Mouse (Mus musculus) heart, adult 8-10 months (tissue): ENCODE data around the gene Plxna1. TPM values are rescaled to one million over a fixed set of nuclear protein-coding genes. Genes with fewer than 3 reads are reported as not detected.

Source experiments
- DNase-seq: peaks from one replicate; pipeline ENCODE4 v3.0.0; 2022; ENCODE audit warnings: low spot score
- total RNA-seq, 4 experiments: library from RNA; stranded (reverse); gene quantifications; 2 replicates each; pipeline ENCODE4 v1.2.4; 2022

The Plxna1 gene
- total RNA-seq, 4 experiments from 2014 or later: 15.9 to 28.7 (median 20.2) TPM

DNA sequence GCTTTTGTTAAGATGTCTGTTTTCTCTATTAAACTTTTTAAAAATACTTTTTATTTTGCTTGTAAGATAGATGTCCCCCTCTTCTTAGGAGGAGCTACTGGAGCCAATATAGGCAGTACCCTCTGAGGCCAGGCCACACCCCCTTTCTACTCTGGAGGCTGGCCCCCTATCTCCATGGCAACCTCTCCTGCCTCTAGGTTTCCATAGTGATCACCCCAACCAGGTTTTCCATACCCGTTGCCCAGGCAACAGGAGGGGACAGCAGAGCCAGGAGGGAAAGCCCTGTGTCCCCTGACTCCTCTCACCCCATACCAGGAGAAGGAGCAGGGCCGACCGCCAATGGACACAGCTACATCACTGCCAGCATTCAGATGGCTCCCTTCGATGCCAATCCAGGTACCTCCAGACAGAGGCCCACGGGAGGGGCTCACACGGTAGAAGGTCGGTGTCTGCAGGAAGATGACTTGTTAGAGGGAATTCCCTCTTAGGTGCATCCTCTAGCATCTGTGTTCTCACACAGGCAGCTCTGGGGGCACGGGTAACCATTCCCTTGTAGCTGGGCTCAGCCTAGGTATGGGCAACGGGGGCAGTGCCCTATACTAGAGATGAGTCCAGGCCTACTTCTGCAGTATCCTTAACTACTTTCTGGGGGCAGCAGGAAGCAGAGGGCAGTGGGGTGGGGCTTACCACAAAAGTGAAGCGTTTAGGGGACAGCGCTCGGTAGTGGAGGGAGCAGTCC lies 28.3 kb downstream of the Plxna1 start:
- DNase-seq: no peak

DNA sequence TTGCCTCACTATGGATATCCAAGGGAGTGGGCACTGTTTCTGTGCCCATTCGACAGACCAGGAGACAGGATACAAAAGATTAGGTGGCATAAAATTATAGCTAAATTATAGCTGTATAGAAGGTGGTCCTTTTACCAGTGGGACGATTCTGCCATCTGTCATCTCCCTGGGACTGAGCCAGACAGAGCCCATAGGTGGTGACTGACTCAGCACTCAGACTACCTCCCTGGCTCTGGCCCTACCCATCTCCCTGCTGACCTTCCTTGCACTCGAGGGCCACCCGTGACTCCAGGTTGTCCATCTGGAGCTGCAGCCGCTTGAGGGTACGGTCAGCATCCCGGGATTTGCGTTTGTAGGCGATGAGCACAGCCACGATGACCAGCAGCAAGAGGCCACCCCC lies 31.5 kb downstream of the Plxna1 start:
- DNase-seq: no peak

DNA sequence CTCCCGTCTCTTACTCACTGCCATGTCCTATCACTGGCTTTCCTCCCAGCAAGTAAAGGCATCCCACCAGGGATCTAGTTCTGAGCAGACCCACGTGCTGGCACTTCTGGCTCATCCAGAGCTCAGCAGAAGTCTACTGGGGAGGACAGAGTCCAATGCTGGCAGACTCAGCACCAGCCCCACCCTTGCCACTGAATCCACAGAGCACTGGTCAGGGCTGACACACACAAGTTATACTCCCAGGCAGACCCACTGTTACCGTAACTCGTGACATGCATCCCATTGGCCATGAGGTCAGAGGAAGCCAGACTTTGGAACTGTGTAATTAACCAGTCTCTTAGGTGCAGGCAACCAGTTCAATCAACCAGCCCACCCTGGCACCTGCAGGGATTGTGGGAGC lies 33.8 kb downstream of the Plxna1 start:
- DNase-seq: no peak

DNA sequence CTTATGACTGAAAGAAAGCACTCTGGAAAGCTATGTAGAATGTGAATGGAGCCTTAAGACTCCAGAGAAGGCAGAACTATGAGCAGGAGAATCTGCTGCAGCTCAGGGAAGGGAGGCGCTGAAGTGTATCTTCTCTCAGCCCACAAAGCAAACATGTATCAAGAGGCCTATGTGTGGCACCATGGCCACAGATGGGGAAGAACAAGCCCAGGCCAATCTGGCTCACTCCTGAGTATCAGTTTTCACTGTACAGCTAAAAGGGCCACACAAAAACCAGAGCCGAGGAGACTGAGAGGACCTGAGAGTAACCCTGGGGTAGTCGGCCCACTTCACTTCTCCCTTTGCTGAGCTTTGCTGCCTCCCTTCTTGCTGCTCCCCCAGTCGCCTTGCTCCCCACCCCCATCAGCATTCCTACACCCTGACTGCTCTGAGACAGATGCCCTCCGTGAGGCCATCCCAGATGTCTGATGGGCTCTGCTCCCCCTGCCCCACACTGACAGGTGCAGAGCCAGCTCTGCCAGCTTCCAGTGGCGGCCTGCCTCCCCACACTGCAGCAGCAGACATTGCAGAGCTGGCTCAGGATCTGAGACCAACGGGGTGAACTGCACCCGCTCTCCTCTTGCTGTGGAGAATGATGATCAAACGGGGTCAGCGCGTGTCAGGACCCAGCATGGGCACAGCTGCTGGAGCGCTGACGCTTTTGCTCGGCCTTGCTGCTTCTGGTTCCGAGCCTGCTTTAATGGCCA lies 34.5 kb downstream of the Plxna1 start:
- DNase-seq: no peak

DNA sequence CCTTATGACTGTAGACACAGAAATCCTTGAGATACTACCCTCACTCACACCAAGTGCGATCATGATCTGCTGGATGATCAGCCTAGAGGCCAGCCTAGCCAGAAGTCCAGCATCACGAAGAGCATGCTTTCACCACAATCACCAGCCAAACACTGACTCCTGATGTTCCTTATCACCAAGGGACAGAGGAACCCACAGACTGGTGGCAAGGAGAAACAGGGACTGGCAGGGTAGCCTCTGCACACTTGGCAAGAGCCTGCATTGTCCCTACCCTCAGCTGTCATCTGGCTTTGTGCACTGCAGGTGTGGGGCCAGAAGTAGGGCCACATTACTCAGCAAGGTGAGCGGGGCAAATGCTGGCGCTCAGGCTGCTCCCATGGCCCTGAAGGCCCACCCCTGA lies 37.6 kb downstream of the Plxna1 start:
- no peak for DNase-seq

DNA sequence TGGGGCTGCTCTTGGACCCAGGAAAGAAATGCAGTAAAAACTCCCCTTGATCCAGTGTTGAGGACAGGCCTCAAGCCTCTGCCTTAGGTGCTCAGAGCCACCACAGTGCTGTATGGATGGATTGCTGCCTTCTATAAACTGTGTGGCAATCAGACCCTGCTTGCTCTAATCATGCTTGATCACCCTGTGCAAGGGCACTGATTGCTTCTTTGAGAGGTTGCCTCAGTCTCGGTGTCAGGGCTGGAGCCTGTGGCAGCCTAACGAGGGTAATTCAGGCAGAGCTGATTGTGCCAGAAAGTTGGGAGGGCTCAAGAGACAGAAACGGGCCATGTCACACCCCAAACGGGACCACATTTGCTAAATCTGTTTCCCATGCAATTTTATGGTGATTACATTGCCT lies 47.2 kb downstream of the Plxna1 start:
- no peak for DNase-seq

DNA sequence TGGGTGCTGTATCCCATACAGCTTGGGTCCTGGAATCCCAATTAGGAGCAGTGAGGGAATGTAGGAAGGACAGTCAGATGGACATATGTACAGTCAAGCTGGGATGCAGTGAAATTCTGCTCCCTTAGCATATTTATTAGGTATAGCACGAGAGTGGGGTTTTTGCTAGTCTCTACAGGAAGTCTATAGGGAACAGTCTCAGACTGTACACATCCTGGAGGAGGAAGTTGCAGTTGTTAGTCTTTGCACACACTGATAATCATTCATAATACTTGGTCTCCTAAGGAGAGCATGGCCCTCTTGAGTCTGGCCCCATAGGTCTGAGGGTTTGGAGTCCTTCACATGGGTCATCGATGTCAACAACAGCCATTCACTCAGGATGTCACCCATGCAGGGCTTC lies 50.9 kb downstream of the Plxna1 start:
- no peak for DNase-seq

DNA sequence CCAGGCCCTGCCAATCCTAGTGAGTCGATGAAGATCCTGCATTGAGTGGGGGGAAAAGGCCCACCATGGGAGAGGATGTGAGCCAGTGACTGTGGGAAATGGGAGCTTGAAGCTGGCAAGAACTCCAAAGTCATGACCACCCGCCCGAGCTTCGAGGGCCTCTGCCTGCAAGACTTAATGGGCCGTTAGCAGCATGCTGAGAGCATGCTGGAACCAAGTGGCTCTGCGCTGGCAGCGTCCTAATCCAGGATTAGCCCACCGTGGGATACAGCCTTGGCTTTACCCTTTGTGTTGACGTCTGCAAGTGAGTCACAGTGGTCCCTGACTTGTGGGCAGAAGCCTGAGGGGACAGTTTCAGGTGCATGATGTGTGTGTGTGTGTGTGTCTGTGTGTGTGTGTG lies 52.2 kb downstream of the Plxna1 start:
- no peak for DNase-seq

DNA sequence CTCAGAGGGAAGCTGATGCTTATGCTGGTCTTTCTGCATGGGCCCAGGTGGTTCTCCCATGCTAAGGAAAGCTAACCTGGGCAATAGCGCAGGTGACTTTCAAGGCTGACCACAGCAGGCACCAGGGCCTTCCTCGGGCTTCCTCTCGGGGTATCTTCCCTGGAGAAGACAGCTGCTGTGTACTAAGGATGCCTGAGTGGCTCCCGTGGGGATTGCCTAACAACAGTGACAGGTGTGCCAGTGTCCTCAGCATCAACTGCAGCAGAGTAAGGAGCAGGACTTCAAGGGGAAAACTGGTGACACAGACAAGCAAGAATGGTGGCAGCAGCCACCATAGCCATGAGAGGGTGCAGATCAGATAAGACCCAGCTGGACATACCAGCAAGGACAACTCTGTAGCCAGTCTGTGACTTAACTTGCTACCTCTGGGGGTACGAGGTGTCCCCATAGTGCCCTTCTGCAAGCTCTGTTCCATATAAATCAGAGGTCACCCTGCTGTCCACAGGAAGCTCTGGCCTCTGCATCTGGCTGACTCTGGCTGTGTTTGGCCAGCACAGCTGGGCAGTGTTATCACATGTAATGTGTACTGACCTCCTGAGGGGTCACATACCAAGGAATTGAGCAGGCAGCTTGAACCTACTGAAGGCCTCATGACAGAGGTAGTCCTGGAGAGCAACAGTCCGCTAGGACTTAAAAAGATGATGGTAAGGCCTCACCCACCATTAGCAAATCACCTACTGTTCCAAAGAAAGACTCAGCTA lies 54.0 kb downstream of the Plxna1 start:
- no peak for DNase-seq

DNA sequence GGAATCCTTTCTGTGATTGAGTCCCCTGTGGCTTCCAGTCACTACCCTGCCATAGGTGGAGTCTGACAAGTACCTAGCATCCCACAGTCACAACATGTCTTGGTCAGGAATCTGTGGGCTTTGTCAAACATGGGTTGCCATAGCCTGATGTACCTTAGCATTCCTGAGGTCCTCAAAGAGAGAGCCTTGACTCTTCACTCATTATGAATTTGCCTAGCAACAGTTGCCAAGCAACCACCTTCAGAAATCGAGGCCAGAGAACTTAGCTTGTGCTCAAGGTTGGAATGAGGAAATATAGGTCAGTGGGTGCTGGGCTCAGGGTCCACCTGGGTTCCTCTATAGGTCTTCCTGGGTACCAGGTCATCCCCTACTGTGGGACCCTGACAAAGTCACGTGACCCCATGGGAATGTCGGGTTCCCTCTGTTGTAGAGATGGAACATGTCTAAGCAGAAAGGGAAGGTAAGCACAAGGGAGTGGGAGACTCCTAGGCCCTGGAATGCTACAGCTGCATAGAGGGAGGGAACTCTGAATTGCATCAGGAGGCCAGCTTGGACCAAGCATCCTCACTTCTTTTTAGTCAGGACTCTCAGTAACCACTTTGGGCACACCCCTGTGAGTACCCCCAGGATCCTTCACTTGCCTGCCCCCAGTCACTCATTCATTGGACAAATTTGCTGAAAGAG lies 57.9 kb downstream of the Plxna1 start:
- no peak for DNase-seq

DNA sequence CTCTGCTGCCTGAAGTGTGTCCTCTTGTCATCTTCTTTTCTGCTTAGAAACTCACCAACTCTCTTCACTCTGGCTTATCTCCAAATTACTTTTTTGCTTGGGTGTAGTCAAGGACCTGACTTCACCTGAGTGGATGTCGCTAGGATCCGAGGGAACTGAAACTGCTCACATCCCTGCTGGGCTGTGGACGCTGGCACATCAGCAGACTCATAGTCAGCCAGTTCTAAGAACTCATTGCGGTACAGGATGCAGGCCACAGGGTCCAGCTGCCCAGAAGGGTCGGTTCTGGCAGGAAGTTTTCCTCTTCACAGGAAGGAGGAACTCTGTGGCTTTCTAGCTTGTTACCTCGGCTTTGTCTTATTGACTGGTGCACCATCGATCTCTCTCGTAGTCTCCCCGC lies 62.6 kb downstream of the Plxna1 start:
- DNase-seq: no peak

DNA sequence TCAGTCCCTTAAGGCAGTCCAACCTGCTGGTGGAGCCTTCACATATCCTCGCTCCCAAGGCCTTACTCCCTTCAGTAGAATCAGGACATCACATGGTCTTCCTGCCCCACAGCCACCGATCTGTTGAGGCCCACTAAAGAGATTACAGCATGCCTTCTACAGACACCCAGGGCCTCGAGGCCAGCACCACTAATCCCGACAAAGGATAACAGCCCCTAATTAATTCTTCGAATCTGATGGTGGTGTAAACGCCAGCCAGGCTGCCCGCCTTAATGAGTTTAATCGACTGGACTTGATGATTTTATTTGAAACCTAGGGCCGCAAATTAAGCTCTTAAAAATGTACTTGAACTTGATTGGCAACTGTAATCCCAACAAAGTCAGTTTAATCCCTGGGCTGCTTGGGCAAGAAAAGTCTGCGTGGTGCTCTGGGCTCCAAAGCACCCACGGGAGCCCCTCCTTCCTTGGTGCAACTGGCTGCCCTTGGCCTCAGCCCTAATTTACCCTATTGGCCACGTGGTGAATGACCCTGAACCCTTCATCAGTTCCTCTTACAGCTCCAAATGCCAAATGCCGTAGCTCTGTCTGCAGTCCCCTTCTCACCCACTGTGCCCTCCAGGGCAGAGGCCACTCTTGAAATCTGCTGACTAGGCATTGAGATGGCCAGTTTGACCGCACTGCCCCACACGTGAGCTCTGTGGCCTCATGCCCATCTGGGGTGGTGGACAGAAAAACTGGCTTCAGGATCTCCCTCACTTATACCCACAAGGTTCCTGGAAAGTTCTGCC lies 65.3 kb downstream of the Plxna1 start:
- DNase-seq: no peak

DNA sequence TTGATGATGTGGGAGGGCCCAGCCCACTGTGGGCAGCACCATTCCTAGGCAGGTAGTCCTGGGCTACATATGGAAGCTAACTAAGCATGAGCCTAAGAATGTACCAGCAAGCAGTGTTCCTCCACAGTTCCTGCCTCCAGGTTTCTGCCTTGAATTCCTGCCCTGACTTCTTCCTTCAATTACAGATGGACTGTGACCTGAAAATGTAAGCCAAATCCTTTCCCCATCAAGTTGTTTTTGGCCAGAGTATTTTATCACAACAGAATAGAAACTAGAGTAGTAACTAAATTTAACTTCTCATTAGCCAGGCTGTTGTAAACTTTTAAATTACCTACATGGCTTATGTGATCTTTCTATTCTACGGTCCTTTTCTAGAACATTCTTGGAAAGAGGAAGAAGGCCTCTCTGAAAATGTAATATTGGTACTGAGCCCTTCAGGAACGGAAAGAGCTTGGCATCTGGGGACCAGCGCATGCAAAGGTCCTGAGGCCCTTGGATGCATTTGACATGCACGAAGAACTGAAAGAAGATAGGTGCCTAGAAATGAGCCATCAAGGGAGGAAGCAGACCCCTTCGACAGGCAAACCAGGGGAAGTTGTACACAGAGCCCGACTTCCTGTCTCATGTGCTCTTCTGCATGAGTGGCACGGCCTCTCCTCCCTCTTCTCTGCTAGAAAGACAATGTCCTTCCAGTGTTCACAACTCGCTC lies 66.3 kb downstream of the Plxna1 start:
- no peak for DNase-seq

DNA sequence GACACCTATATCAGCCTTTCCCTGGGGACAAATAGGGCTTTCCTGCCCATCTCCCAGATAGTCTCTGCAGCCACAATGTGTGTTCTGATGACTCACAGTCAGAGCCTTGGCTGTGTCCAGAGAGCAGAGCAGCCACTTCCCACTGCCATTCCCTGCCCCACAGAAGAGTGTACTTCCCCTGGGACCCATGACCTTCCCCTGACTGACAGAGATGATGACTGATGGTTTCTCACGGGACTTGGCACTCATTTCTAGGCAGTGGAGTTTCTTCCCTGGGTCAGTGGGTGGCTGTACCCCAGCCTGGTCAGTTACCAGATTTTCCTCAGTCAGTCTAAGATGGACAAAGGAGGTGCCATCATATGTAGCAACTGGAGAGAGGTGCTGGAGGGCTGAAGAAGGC lies 67.8 kb downstream of the Plxna1 start:
- no peak for DNase-seq

DNA sequence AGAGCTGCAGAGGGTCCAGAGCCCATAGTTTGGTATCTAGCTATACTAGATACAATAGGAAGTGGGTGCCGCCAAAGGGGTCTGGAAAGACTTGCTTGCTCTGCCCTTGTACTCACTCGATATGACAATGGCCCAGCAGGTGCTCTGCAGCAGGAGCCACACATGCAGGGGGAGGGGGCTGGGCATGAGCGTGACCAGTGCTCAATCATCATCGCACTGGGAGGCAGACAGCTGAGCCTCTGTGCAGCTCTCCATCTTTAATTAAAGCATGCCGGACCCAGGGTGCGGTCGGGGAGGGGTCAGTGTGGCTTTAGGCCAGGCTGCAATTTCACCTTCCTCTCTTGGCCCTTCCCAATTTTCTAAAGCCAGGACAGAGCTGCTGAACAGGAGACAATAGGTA lies 70.9 kb downstream of the Plxna1 start:
- no peak for DNase-seq

DNA sequence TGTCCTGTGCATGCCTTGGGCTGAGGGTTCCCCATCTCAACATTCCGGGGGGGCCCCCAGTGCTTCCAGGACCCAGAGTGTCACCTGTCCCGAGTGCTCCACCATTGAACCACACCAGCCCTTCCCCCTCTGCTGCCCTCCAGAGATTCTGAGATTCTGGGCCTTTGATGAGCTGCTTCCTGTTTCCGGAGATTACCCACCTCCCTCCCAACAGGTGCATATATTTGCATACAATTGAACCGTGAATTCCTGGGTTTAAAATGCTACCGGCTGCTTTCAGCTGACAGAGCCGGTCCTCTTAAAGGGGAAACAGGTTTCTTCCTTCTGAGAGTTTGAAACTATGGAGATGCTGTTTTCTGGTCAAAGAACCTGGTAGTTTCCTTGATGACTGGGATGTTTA lies 74.3 kb downstream of the Plxna1 start:
- no peak for DNase-seq

DNA sequence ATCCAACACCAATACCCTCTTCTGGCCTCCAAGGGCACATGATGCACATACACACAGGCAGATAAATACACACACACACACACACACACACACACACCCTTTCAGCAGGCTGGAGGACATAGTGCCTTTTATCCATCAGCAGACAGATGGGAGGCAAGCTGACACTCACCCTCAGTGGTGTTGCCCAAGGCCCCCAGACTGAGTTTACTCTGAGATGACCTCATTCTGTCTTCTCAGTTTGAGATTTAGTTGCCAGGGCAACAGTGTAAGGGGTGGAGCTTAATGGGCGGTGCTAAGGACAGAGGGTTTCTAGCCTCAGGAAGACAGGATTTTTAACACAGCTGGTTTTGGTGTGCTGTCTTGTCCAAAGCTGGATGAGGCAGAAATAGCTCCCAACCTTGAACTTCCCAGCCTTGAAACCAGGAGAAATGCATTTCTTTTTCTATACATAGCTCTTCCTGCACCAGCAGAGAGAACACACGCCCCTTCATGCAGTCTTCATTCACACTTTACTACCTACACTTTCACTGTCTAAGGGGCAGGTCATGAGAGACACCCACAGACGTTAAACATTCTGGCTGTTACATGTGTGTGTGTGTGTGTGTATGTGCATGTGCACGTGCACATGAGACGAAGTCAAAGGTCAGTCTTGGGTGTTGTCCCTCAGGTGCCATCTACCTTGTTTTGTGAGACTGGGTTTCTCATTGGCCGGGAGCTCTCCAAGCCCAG lies 75.6 kb downstream of the Plxna1 start:
- no peak for DNase-seq

DNA sequence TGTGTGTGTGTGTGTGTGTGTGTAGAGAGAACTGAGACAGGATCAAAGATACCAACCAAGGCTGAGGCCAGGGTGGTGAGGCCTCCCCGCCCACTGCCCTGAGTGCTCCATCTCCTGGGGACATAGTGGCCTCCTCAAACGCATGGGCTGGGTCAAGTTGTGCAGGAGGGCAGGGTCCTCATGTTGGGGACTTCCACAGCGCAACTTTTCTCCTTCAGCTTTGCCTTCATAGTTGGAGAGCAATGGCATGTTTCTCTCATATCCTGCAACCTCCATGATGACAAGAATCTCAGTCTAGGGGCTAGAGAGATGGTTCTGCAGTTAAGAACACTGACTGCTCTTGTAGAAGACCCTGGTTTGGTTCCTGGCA lies 76.1 kb downstream of the Plxna1 start:
- no peak for DNase-seq

DNA sequence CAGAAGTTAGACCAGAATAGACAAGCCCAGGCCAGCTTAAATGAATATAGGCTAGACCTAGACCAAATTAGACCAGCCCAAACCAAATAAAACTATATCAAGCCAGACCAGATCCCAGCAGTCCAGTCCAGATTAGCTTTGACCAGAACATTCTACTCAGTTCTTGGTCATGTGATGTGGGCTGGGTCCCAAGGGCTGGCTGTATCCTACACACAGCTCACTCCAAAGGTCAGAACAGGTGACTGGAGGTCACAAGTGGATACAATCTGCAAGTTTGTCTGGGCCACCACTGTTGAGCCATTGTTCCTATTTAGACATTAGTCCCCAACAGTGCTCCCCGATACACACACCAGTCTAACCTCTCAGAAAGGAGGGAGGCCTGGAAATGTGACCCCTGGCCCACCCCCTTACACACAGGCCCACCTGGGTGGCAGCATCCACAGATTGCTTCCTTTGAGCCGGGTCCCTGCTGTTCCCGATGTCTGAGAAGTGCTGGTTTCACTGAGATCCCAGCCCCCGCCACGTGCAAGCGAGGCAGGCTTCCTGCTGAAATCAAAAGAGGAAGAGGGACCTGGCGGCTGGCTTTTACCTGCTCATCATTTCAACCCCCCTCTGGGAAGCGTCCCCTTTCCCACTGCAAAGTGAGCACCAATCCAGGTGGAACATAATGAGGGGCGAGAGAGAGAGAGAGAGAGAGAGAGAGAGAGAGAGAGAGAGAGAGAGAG lies 76.7 kb downstream of the Plxna1 start:
- DNase-seq: no peak
